Mouse (Mus musculus) large intestine, adult 2 months (tissue): ENCODE results near the gene Ppp1r8. TPM values are rescaled to one million over a fixed set of nuclear protein-coding genes. Genes with fewer than 3 reads are reported as not detected.
"Not testable (repeated sequence)": the region's sequence is repeated elsewhere in the genome, so short reads cannot be mapped to it uniquely, and the experiment has no call there.

Experiments used
- DNase-seq: peaks from one replicate; pipeline ENCODE4 v3.0.0-alpha.2; 2012; ENCODE audit warnings: low read depth, low spot score
- WGBS: fragments of 180-500 bp; shearing (Covaris S2); methylation state at CpG from one replicate; pipeline ENCODE4 v1.1.7; 2018; 5-methylcytosine and 5-hydroxymethylcytosine counted together
- polyA plus RNA-seq: library from polyadenylated mRNA; depleted of rRNA; stranded (reverse); fragments of >200 nt; gene quantifications from 2 replicates; pipeline ENCODE4 v1.2.3, GENCODE M21; 2012

Gene Ppp1r8
- polyA plus RNA-seq, 1 experiment, result 36.2 TPM

GRCm38 (mm10) chr4:132807771-132808641 lies 35.0 kb downstream of the Ppp1r8 start:
- WGBS, result 53% methylated on average over 5 of the region's 5 CpGs
- DNase-seq, result no peak

GRCm38 (mm10) chr4:132806620-132807191 lies 36.3 kb downstream of the Ppp1r8 start:
- DNase-seq, result no peak
- WGBS, result 81% methylated on average over 7 of the region's 7 CpGs

- WGBS, result 71% methylated on average over 12 of the region's 12 CpGs
- DNase-seq, result no peak
Observed at GRCm38 (mm10) chr4:132805599-132806197, 37.3 kb downstream of the Ppp1r8 start.

GRCm38 (mm10) chr4:132805146-132805545 lies 37.8 kb downstream of the Ppp1r8 start:
- 66% methylated on average over 5 of the region's 5 CpGs for WGBS
- DNase-seq, result no peak

GRCm38 (mm10) chr4:132804331-132804730 lies 38.6 kb downstream of the Ppp1r8 start:
- WGBS, result 85% methylated on average over 6 of the region's 6 CpGs
- no peak for DNase-seq

GRCm38 (mm10) chr4:132803876-132804275 lies 39.1 kb downstream of the Ppp1r8 start:
- WGBS, result 97% methylated on average over 7 of the region's 7 CpGs
- DNase-seq, result no peak

- WGBS, result 86% methylated on average over 5 of the region's 5 CpGs
- no peak for DNase-seq
Observed at GRCm38 (mm10) chr4:132803212-132803611, 39.8 kb downstream of the Ppp1r8 start.

- no peak for DNase-seq
- WGBS, result 59% methylated on average over 16 of the region's 16 CpGs
Observed at GRCm38 (mm10) chr4:132802171-132802637, 40.8 kb downstream of the Ppp1r8 start.

GRCm38 (mm10) chr4:132801176-132802077 lies 41.5 kb downstream of the Ppp1r8 start:
- DNase-seq, result no peak
- WGBS, result 84% methylated on average over 18 of the region's 18 CpGs

GRCm38 (mm10) chr4:132799845-132800244 lies 43.1 kb downstream of the Ppp1r8 start:
- WGBS, result 80% methylated on average over 4 of the region's 4 CpGs

GRCm38 (mm10) chr4:132798666-132799065 lies 44.3 kb downstream of the Ppp1r8 start:
- not testable (repeated sequence) for DNase-seq
- 79% methylated on average over 3 of the region's 3 CpGs for WGBS

More at GRCm38 (mm10) chr4:132799845-132800244, 43.1 kb downstream of the Ppp1r8 start:
- no peak for DNase-seq

GRCm38 (mm10) chr4:132798028-132798427 lies 44.9 kb downstream of the Ppp1r8 start:
- WGBS, result 64% methylated on average over 4 of the region's 4 CpGs

GRCm38 (mm10) chr4:132797461-132797860 lies 45.5 kb downstream of the Ppp1r8 start:
- 59% methylated on average over 1 of the region's 1 CpGs for WGBS

More at GRCm38 (mm10) chr4:132798028-132798427, 44.9 kb downstream of the Ppp1r8 start:
- no peak for DNase-seq

GRCm38 (mm10) chr4:132796196-132796886 lies 46.6 kb downstream of the Ppp1r8 start, which contains the start of gene Themis2:
TSS of gene Themis2 (minus strand) at chr4:132796387.
- WGBS, result 2% methylated on average over 21 of the region's 21 CpGs

More at GRCm38 (mm10) chr4:132797461-132797860, 45.5 kb downstream of the Ppp1r8 start:
- DNase-seq, result no peak

GRCm38 (mm10) chr4:132795171-132795570 lies 47.8 kb downstream of the Ppp1r8 start:
- no peak for DNase-seq
- WGBS, result 66% methylated on average over 7 of the region's 7 CpGs

More at GRCm38 (mm10) chr4:132796196-132796886, 46.6 kb downstream of the Ppp1r8 start, which contains the start of gene Themis2:
- DNase-seq, result peak; percentile 16

GRCm38 (mm10) chr4:132794760-132795159 lies 48.2 kb downstream of the Ppp1r8 start:
- WGBS, result 67% methylated on average over 8 of the region's 8 CpGs

GRCm38 (mm10) chr4:132794028-132794427 lies 48.9 kb downstream of the Ppp1r8 start:
- no peak for DNase-seq
- WGBS, result 59% methylated on average over 9 of the region's 9 CpGs

More at GRCm38 (mm10) chr4:132794760-132795159, 48.2 kb downstream of the Ppp1r8 start:
- no peak for DNase-seq

GRCm38 (mm10) chr4:132793322-132794004 lies 49.5 kb downstream of the Ppp1r8 start:
- WGBS, result 62% methylated on average over 9 of the region's 9 CpGs
- not testable (repeated sequence) for DNase-seq
